Mouse (Mus musculus): Measurements from ENCODE around the gene AU021092. TPM values are rescaled to one million over a fixed set of nuclear protein-coding genes. Genes with fewer than 3 reads are reported as not detected.
A peak's percentile ranks its signal among the peaks of the same experiment; 100 is the strongest.

The AU021092 gene
- polyA plus RNA-seq, 1 experiment from 2014 or later: 6.3 TPM

DNA sequence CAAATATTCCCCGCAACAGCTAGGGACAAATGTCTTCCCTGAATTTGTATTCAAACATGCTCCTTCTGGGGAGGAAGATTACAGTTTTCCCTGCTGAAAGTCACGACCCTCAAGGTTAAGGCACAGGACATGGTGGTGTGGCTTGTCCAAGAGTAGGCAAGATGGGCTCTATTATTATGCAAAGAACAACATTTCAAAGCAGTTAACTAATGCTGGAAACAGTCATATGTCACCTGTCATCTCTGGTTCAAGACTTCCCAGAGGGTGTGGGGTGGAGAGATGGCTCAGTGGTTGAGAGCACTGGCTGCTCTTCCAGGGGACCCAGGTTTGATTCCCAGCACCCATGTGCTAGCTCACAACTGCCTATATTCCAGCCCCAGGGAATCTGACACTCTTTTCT is 30.2 kb upstream of the AU021092 start:
- H3K9me3 ChIP-seq (ENCODE audit: control insufficient read depth, low read length): no peaks in the 10 kb centered on the region
- WGBS: 88% methylated on average over 2 of the region's 2 CpGs

DNA sequence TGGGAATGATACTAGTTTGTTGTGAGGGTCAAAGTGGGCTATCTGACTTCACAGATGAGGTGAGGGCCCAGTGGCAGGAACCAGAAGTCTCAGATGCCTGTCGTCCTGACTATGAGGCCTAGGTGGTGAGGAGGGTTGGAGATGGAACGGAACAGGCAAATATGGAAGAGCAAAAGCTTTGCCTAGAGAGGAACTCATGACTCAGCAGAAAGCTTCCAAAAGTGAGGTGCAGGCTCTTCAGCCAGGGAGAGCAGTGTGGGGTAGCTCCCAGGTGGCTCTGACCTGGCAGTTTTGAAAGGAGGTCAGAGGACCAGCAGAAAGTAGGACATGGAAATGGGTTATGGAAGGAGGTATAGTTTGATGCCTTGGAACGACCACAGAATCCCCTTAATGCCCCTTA is 28.8 kb upstream of the AU021092 start:
- H3K27ac ChIP-seq (replicated peaks in 1 of 2; ENCODE audit: control insufficient read depth in 1 of 2, insufficient read depth in 1 of 2, low read depth in 2 of 2, low read length in 2 of 2): no peak overlapping the region
- H3K36me3 ChIP-seq (ENCODE audit: control insufficient read depth, insufficient read depth, low read length): peaks cover 63% of the 10 kb centered on the region
- no peak for ATAC-seq (ENCODE audit: insufficient number of reproducible peaks, insufficient read depth, low FRiP score, low read depth)
- H3K9ac ChIP-seq (ENCODE audit: low read length): no peak overlapping the region
- H3K27me3 ChIP-seq (ENCODE audit: control insufficient read depth, insufficient read depth, low read length): no peaks in the 10 kb centered on the region
- H3K4me1 ChIP-seq (ENCODE audit: control insufficient read depth in 2 of 2, insufficient read depth in 2 of 2, low read length in 2 of 2): peaks cover 4 to 10% of the 10 kb centered on the region in 2 experiments; a peak in 3 of 4 replicates
- no peaks in the 10 kb centered on the region for H3K9me3 ChIP-seq (ENCODE audit: control insufficient read depth, low read length)
- WGBS: 83% methylated on average over 3 of the region's 3 CpGs
- H3K4me3 ChIP-seq (ENCODE audit: control insufficient read depth in 1 of 2, insufficient read depth in 1 of 2, low read depth in 1 of 2, low read length in 2 of 2): no peak overlapping the region
- H3K4me2 ChIP-seq (ENCODE audit: low read length): no peak overlapping the region

More for the DNA sequence above, 30.2 kb upstream of the AU021092 start:
- Histone ChIP-seq H3K4me1 (ENCODE audit: control insufficient read depth in 2 of 2, insufficient read depth in 2 of 2, low read length in 2 of 2) (peaks cover 4 to 10% of the 10 kb centered on the region in 2 experiments; a peak in 3 of 4 replicates), H3K36me3 (ENCODE audit: control insufficient read depth, insufficient read depth, low read length) (peaks cover 53% of the 10 kb centered on the region), H3K4me2 (ENCODE audit: low read length) (no peak overlapping the region), H3K27me3 (ENCODE audit: control insufficient read depth, insufficient read depth, low read length) (no peaks in the 10 kb centered on the region), H3K4me3 (ENCODE audit: control insufficient read depth in 1 of 2, insufficient read depth in 1 of 2, low read depth in 1 of 2, low read length in 2 of 2) (no peak overlapping the region), H3K9ac (ENCODE audit: low read length) (no peak overlapping the region), H3K27ac (replicated peaks in 1 of 2; ENCODE audit: control insufficient read depth in 1 of 2, insufficient read depth in 1 of 2, low read depth in 2 of 2, low read length in 2 of 2) (no peak overlapping the region)
- ATAC-seq (ENCODE audit: insufficient number of reproducible peaks, insufficient read depth, low FRiP score, low read depth): no peak

DNA sequence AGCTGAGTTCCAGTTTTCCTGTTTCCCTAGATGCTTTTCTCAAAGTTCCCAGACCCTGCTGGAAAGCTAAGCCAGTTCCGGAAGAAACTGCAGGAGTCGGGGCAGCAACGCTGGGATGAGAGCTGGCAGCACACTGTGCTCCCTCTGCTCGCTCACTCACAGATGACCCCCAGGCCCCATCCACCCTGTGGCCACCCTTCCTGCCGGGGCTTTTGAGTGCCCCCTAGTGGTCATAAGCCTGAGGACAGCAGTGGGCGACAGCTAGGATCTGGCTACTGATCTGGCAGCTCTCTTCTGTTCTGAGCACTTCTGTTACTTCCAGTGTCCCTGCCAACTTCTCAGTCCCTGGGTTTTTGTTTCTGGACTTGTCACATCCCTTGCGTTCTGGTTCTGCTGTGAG is 22.3 kb upstream of the AU021092 start:
- no peak; the same call in 1 of the 2 replicates for ATAC-seq (ENCODE audit: insufficient number of reproducible peaks, insufficient read depth, low FRiP score, low read depth)

DNA sequence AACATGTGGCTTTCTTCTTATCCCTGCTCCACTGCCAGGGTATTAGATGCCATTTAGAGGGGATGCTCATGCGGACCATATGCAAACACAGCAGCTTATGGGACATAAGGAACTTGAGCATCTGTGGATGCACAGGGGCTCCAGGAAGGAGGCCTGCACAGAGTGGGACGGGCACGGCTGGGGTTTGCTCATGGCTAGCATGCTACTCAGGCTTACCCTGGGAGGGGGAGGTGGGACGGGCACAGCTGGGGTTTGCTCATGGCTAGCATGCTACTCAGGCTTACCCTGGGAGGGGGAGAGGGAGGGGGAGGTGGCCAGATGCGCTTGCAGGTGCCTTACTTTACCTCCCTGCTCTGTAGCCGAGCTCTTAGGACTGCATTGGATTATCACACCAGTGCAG is 20.8 kb upstream of the AU021092 start:
- Histone ChIP-seq H3K27me3 (ENCODE audit: control insufficient read depth, insufficient read depth, low read length) (no peaks in the 10 kb centered on the region), H3K9ac (ENCODE audit: low read length) (no peak overlapping the region), H3K36me3 (ENCODE audit: control insufficient read depth, insufficient read depth, low read length) (peaks cover 89% of the 10 kb centered on the region), H3K9me3 (ENCODE audit: control insufficient read depth, low read length) (no peaks in the 10 kb centered on the region), H3K4me2 (ENCODE audit: low read length) (no peak overlapping the region), H3K27ac (replicated peaks in 1 of 2; ENCODE audit: control insufficient read depth in 1 of 2, insufficient read depth in 1 of 2, low read depth in 2 of 2, low read length in 2 of 2) (no peak overlapping the region), H3K4me3 (ENCODE audit: control insufficient read depth in 1 of 2, insufficient read depth in 1 of 2, low read depth in 1 of 2, low read length in 2 of 2) (no peak overlapping the region), H3K4me1 (ENCODE audit: control insufficient read depth in 2 of 2, insufficient read depth in 2 of 2, low read length in 2 of 2) (no peaks in the 10 kb centered on the region)
- no peak for ATAC-seq (ENCODE audit: insufficient number of reproducible peaks, insufficient read depth, low FRiP score, low read depth)
- 84% methylated on average over 6 of the region's 6 CpGs for WGBS

More for the DNA sequence above, 22.3 kb upstream of the AU021092 start:
- H3K9ac ChIP-seq (ENCODE audit: low read length): no peak overlapping the region
- H3K4me3 ChIP-seq (ENCODE audit: control insufficient read depth in 1 of 2, insufficient read depth in 1 of 2, low read depth in 1 of 2, low read length in 2 of 2): no peak overlapping the region
- WGBS: 30% methylated on average over 7 of the region's 7 CpGs
- no peak overlapping the region for H3K4me2 ChIP-seq (ENCODE audit: low read length)
- H3K9me3 ChIP-seq (ENCODE audit: control insufficient read depth, low read length): no peaks in the 10 kb centered on the region
- peaks cover 93% of the 10 kb centered on the region for H3K36me3 ChIP-seq (ENCODE audit: control insufficient read depth, insufficient read depth, low read length)
- no peaks in the 10 kb centered on the region for H3K27me3 ChIP-seq (ENCODE audit: control insufficient read depth, insufficient read depth, low read length)
- H3K4me1 ChIP-seq (ENCODE audit: control insufficient read depth in 2 of 2, insufficient read depth in 2 of 2, low read length in 2 of 2): no peaks in the 10 kb centered on the region
- no peak overlapping the region for H3K27ac ChIP-seq (replicated peaks in 1 of 2; ENCODE audit: control insufficient read depth in 1 of 2, insufficient read depth in 1 of 2, low read depth in 2 of 2, low read length in 2 of 2)

DNA sequence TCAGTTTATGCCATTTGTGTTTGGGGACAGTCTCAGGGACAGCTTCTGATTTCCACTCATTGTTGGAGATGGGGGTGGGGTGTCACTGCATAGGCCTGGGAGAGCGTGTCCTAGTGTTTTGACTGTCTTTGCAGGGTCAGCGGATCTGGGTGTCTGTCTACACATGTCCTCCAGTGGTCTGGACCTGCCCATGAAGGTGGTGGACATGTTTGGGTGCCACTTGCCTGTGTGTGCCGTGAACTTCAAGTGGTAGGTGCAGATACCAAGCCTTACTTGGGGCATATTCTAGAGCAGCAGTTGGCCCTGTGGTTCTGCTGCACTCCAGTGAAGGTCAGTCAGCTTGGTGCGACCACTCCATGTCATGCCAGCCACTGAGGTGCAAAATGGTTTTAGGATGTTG is 20.3 kb upstream of the AU021092 start:
- H3K36me3 ChIP-seq (ENCODE audit: control insufficient read depth, insufficient read depth, low read length): peaks cover 84% of the 10 kb centered on the region
- H3K4me2 ChIP-seq (ENCODE audit: low read length): no peak overlapping the region
- H3K27me3 ChIP-seq (ENCODE audit: control insufficient read depth, insufficient read depth, low read length): no peaks in the 10 kb centered on the region
- no peaks in the 10 kb centered on the region for H3K9me3 ChIP-seq (ENCODE audit: control insufficient read depth, low read length)
- no peak overlapping the region for H3K27ac ChIP-seq (replicated peaks in 1 of 2; ENCODE audit: control insufficient read depth in 1 of 2, insufficient read depth in 1 of 2, low read depth in 2 of 2, low read length in 2 of 2)
- no peak for ATAC-seq (ENCODE audit: insufficient number of reproducible peaks, insufficient read depth, low FRiP score, low read depth)
- no peaks in the 10 kb centered on the region for H3K4me1 ChIP-seq (ENCODE audit: control insufficient read depth in 2 of 2, insufficient read depth in 2 of 2, low read length in 2 of 2)
- H3K4me3 ChIP-seq (ENCODE audit: control insufficient read depth in 1 of 2, insufficient read depth in 1 of 2, low read depth in 1 of 2, low read length in 2 of 2): no peak overlapping the region
- H3K9ac ChIP-seq (ENCODE audit: low read length): no peak overlapping the region
- 91% methylated on average over 4 of the region's 4 CpGs for WGBS

DNA sequence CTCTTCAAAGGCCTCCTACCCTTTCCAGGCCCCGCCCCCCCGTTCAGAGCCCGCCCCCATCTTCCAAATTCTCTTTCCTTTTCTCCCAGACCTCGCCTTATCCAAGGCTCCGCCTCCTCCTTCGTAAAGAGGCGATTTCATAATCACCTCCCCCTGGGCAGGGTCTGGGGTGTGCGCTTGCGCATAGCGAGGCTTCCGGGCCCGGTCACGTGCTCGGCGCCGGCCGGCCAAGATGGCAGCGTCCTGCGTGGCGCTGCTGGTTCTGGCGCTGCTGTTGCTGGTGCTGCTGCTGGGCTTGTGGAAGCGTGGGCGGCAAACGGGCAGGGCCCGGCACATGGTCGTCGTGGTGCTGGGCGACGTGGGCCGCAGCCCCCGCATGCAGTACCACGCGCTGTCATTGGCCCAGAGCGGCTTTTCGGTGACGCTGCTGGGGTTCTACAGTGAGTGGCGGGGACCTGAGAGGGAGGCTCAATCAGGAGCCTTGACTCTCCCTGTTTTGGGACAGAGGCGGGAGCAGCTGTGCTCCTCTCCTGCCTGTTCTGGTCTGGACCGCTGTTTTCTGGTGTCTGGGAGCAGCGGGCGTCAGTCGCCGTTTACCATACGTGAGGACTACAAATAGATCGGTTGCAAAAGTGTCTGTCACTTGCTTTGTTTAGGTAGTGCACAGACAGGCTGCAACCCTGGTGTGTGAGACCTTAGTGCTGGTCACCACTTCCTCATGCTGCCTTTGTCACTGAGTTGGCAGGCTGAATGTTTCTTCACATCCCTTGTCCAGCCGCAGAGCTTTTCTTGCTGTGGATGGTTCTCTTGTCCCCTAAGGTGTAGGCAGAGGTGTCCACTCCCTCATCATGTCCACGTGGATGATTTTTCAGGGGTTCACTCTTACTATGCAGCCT is 11.6 kb upstream of the AU021092 start, which contains the start of gene Alg1:
Gene Alg1, plus strand, starts transcription at position 204 of the 896 bp plus-strand sequence.
- WGBS: 2% methylated on average over 47 of the region's 47 CpGs
- peak; percentile 96 for ATAC-seq (ENCODE audit: insufficient number of reproducible peaks, insufficient read depth, low FRiP score, low read depth)
- H3K27ac ChIP-seq (replicated peaks in 1 of 2; ENCODE audit: control insufficient read depth in 1 of 2, insufficient read depth in 1 of 2, low read depth in 2 of 2, low read length in 2 of 2): peak within 1 kb of the TSS in 1 of 2 experiments; percentile 50; a peak in 1 of 4 replicates
- 0 out of 2 replicates have a peak, but pooled peaks cover 2% of the 10 kb centered on the region for H3K9me3 ChIP-seq (ENCODE audit: control insufficient read depth, low read length)
- peaks cover 3 to 6% of the 10 kb centered on the region in 2 experiments for H3K4me1 ChIP-seq (ENCODE audit: control insufficient read depth in 2 of 2, insufficient read depth in 2 of 2, low read length in 2 of 2)
- H3K27me3 ChIP-seq (ENCODE audit: control insufficient read depth, insufficient read depth, low read length): no peaks in the 10 kb centered on the region
- peaks cover 8% of the 10 kb centered on the region; the same call in 1 of the 2 replicates for H3K36me3 ChIP-seq (ENCODE audit: control insufficient read depth, insufficient read depth, low read length)
- peak within 1 kb of the TSS; percentile 58 to 76 for H3K4me3 ChIP-seq (ENCODE audit: control insufficient read depth in 1 of 2, insufficient read depth in 1 of 2, low read depth in 1 of 2, low read length in 2 of 2)
- peak within 1 kb of the TSS; percentile 81 for H3K4me2 ChIP-seq (ENCODE audit: low read length)
- H3K9ac ChIP-seq (ENCODE audit: low read length): peak within 1 kb of the TSS; percentile 82

DNA sequence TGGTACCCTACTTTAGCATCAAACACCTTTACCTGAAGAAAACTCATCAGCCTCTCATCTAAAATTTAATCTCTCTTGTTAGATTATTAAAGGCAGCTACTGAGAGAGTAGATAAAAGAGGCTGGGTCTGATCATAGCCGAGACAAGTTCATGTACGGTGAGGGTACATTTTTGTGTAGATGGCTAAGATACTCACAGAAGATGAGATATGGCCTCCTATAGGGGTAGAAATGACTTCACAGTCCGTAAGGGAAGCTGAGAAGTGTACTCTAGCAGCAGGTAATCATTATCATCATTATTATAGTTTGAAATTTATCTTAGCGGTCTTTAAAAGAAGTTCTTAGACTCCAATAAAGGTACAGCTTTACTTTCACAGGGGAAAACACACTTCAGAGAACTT is 10.9 kb upstream of the AU021092 start:
- H3K4me3 ChIP-seq (ENCODE audit: control insufficient read depth in 1 of 2, insufficient read depth in 1 of 2, low read depth in 1 of 2, low read length in 2 of 2): peak overlapping the region in 1 of 2 experiments; percentile 76; a peak in 2 of 4 replicates
- H3K9ac ChIP-seq (ENCODE audit: low read length): no peak overlapping the region; the same call in 1 of the 2 replicates
- peak overlapping the region; percentile 81 for H3K4me2 ChIP-seq (ENCODE audit: low read length)
- H3K27ac ChIP-seq (replicated peaks in 1 of 2; ENCODE audit: control insufficient read depth in 1 of 2, insufficient read depth in 1 of 2, low read depth in 2 of 2, low read length in 2 of 2): no peak overlapping the region
- 0 out of 2 replicates have a peak, but pooled peaks cover 2% of the 10 kb centered on the region for H3K9me3 ChIP-seq (ENCODE audit: control insufficient read depth, low read length)
- peaks cover 3 to 6% of the 10 kb centered on the region in 2 experiments for H3K4me1 ChIP-seq (ENCODE audit: control insufficient read depth in 2 of 2, insufficient read depth in 2 of 2, low read length in 2 of 2)
- H3K27me3 ChIP-seq (ENCODE audit: control insufficient read depth, insufficient read depth, low read length): no peaks in the 10 kb centered on the region
- peaks cover 4% of the 10 kb centered on the region; the same call in 1 of the 2 replicates for H3K36me3 ChIP-seq (ENCODE audit: control insufficient read depth, insufficient read depth, low read length)
- ATAC-seq (ENCODE audit: insufficient number of reproducible peaks, insufficient read depth, low FRiP score, low read depth): no peak
- WGBS: 67% methylated on average over 4 of the region's 4 CpGs
